ENCODE assay signal across 51 mouse cellular contexts in genomic region chr10:127901751-127902150, GRCm38 (mm10). TPM values are rescaled to one million over a fixed set of nuclear protein-coding genes. Genes with fewer than 3 reads are reported as not detected.
"Had no signal": no experiment of that assay in that cellular context is flagged by ENCODE, and none has a peak within 500 bp of the region (broad histone marks: within the 10 kb centered on the region; RNA-seq: fewer than 3 reads in every experiment).

No protein-coding gene starts in this region.

- H3K9me3 ChIP-seq: heart, embryonic 10.5 days; heart, embryonic 12.5 days; heart, embryonic 13.5 days; heart, embryonic 15.5 days; hindbrain, embryonic 10.5 days; hindbrain, embryonic 12.5 days; hindbrain, embryonic 13.5 days; hindbrain, embryonic 15.5 days; intestine, embryonic 15.5 days; kidney, embryonic 15.5 days had no signal

- H3K4me3 ChIP-seq: heart, adult 2 months; heart, embryonic 10.5 days; heart, embryonic 12.5 days; heart, embryonic 13.5 days; heart, embryonic 15.5 days; hindbrain, embryonic 10.5 days; hindbrain, embryonic 12.5 days; hindbrain, embryonic 13.5 days; hindbrain, embryonic 15.5 days; intestine, embryonic 15.5 days; kidney, embryonic 15.5 days; layer of hippocampus, adult 2 months had no signal

- H3K27me3 ChIP-seq: heart, embryonic 12.5 days; heart, embryonic 13.5 days; heart, embryonic 15.5 days; hindbrain, embryonic 12.5 days; hindbrain, embryonic 13.5 days; hindbrain, embryonic 15.5 days; intestine, embryonic 15.5 days; kidney, embryonic 15.5 days had no signal

- ATAC-seq: hindbrain, embryonic 16.5 days; hindbrain, postnatal 0 days; inflammation-experienced regulatory T-cells, adult 6 months; intestine, embryonic 15.5 days; intestine, embryonic 16.5 days; intestine, postnatal 0 days had no signal

- H3K4me1 ChIP-seq: hindbrain, embryonic 10.5 days; hindbrain, embryonic 15.5 days had no signal

- DNase-seq: heart, adult 18-20 months; heart, adult 2 months; heart, postnatal 10 days; heart, postnatal 14 days; heart, postnatal 36 days; heart, postnatal 4 days; kidney, adult 11 months; kidney, adult 18-20 months; kidney, adult 2 months; kidney, adult 8-10 months; kidney, adult 9 months; kidney, postnatal 10 days; kidney, postnatal 14 days; kidney, postnatal 25 days; kidney, postnatal 36 days; kidney, postnatal 4 days; layer of hippocampus, adult 9-11 months had no signal

- H3K36me3 ChIP-seq: heart, embryonic 10.5 days; heart, embryonic 12.5 days; heart, embryonic 13.5 days; heart, embryonic 15.5 days; hindbrain, embryonic 10.5 days; hindbrain, embryonic 12.5 days; hindbrain, embryonic 13.5 days; hindbrain, embryonic 15.5 days; intestine, embryonic 15.5 days; kidney, embryonic 15.5 days had no signal

- H3K27ac ChIP-seq: heart, adult 2 months; heart, embryonic 10.5 days; heart, embryonic 13.5 days; heart, embryonic 15.5 days; hindbrain, embryonic 10.5 days; hindbrain, embryonic 12.5 days; hindbrain, embryonic 13.5 days; hindbrain, embryonic 14.5 days; hindbrain, embryonic 15.5 days; hindbrain, postnatal 0 days; intestine, embryonic 15.5 days; kidney, embryonic 15.5 days; kidney, postnatal 0 days; layer of hippocampus, adult 2 months had no signal

- H3K4me2 ChIP-seq: heart, embryonic 11.5 days; heart, embryonic 12.5 days; heart, embryonic 13.5 days; heart, embryonic 15.5 days; hindbrain, embryonic 12.5 days; hindbrain, embryonic 13.5 days; hindbrain, embryonic 14.5 days; hindbrain, embryonic 15.5 days; intestine, embryonic 15.5 days; kidney, embryonic 15.5 days had no signal

- H3K9ac ChIP-seq: heart, embryonic 12.5 days; heart, embryonic 13.5 days; heart, embryonic 15.5 days; hindbrain, embryonic 12.5 days; hindbrain, embryonic 13.5 days; hindbrain, embryonic 14.5 days; hindbrain, embryonic 15.5 days; intestine, embryonic 15.5 days; kidney, embryonic 15.5 days had no signal

RNA-seq across cellular contexts. Expression of gene Sdr9c7, which starts 3.4 kb away (rescaled TPM):
- total RNA-seq: heart, adult 18-20 months; heart, adult 2 months; heart, adult 8-10 months; heart, postnatal 10 days; heart, postnatal 25 days; heart, postnatal 36 days; heart, postnatal 4 days; hematopoietic stem cell, adult 5-6 weeks; hindbrain, postnatal 0 days; layer of hippocampus, adult 18-20 months; layer of hippocampus, adult 8-10 months; layer of hippocampus, postnatal 10 days had no signal
- polyA plus RNA-seq: heart, adult 2 months; heart, embryonic 10.5 days; heart, embryonic 11.5 days; heart, embryonic 12.5 days; heart, embryonic 13.5 days; heart, embryonic 14.5 days; heart, embryonic 15.5 days; heart, embryonic 16.5 days; heart, postnatal 0 days; hindbrain, embryonic 10.5 days; hindbrain, embryonic 11.5 days; hindbrain, embryonic 12.5 days; hindbrain, embryonic 13.5 days; hindbrain, embryonic 14.5 days; hindbrain, embryonic 15.5 days; hindbrain, embryonic 16.5 days; hindbrain, postnatal 0 days; inflammation-experienced regulatory T-cells, adult 6 months; intestine, embryonic 14.5 days; kidney, embryonic 14.5 days; kidney, embryonic 16.5 days; kidney, postnatal 0 days had no signal

RNA-seq across cellular contexts. Expression of gene Rdh7, which starts 13.1 kb away (rescaled TPM):
- total RNA-seq: heart, adult 18-20 months; heart, adult 2 months; heart, postnatal 10 days; heart, postnatal 14 days; heart, postnatal 25 days; heart, postnatal 36 days; heart, postnatal 4 days; hematopoietic stem cell, adult 5-6 weeks; hindbrain, postnatal 0 days; layer of hippocampus, adult 18-20 months; layer of hippocampus, adult 2 months; layer of hippocampus, adult 8-10 months; layer of hippocampus, postnatal 10 days; layer of hippocampus, postnatal 14 days had no signal
- polyA plus RNA-seq: heart, adult 2 months; heart, embryonic 10.5 days; heart, embryonic 11.5 days; heart, embryonic 12.5 days; heart, embryonic 13.5 days; heart, embryonic 14.5 days; heart, embryonic 15.5 days; heart, embryonic 16.5 days; heart, postnatal 0 days; hindbrain, embryonic 10.5 days; hindbrain, embryonic 11.5 days; hindbrain, embryonic 12.5 days; hindbrain, embryonic 13.5 days; hindbrain, embryonic 14.5 days; hindbrain, embryonic 15.5 days; hindbrain, embryonic 16.5 days; hindbrain, postnatal 0 days; inflammation-experienced regulatory T-cells, adult 6 months; kidney, embryonic 14.5 days; kidney, embryonic 15.5 days; kidney, embryonic 16.5 days had no signal

RNA-seq across cellular contexts. Expression of gene Rdh16f2, which starts 35.5 kb away (rescaled TPM):
- total RNA-seq: heart, adult 18-20 months; heart, adult 2 months; heart, adult 8-10 months; heart, postnatal 10 days; heart, postnatal 14 days; heart, postnatal 25 days; heart, postnatal 36 days; heart, postnatal 4 days; hematopoietic stem cell, adult 5-6 weeks; hindbrain, postnatal 0 days; layer of hippocampus, adult 18-20 months; layer of hippocampus, adult 2 months; layer of hippocampus, adult 8-10 months; layer of hippocampus, postnatal 10 days; layer of hippocampus, postnatal 14 days had no signal
- polyA plus RNA-seq: heart, adult 2 months; heart, embryonic 10.5 days; heart, embryonic 11.5 days; heart, embryonic 12.5 days; heart, embryonic 13.5 days; heart, embryonic 14.5 days; heart, embryonic 15.5 days; heart, embryonic 16.5 days; heart, postnatal 0 days; hindbrain, embryonic 10.5 days; hindbrain, embryonic 11.5 days; hindbrain, embryonic 12.5 days; hindbrain, embryonic 13.5 days; hindbrain, embryonic 14.5 days; hindbrain, embryonic 15.5 days; hindbrain, embryonic 16.5 days; hindbrain, postnatal 0 days; inflammation-experienced regulatory T-cells, adult 6 months; kidney, embryonic 14.5 days had no signal

RNA-seq across cellular contexts. Expression of gene Rdh19, which starts 52.0 kb away (rescaled TPM):
- total RNA-seq: heart, adult 18-20 months; heart, adult 2 months; heart, adult 8-10 months; heart, postnatal 10 days; heart, postnatal 14 days; heart, postnatal 25 days; heart, postnatal 36 days; heart, postnatal 4 days; hematopoietic stem cell, adult 5-6 weeks; hindbrain, postnatal 0 days; layer of hippocampus, adult 18-20 months; layer of hippocampus, adult 2 months; layer of hippocampus, adult 8-10 months; layer of hippocampus, postnatal 10 days; layer of hippocampus, postnatal 14 days had no signal
- polyA plus RNA-seq: heart, adult 2 months; heart, embryonic 10.5 days; heart, embryonic 11.5 days; heart, embryonic 12.5 days; heart, embryonic 13.5 days; heart, embryonic 14.5 days; heart, embryonic 15.5 days; heart, embryonic 16.5 days; heart, postnatal 0 days; hindbrain, embryonic 10.5 days; hindbrain, embryonic 11.5 days; hindbrain, embryonic 12.5 days; hindbrain, embryonic 13.5 days; hindbrain, embryonic 14.5 days; hindbrain, embryonic 15.5 days; hindbrain, embryonic 16.5 days; hindbrain, postnatal 0 days; inflammation-experienced regulatory T-cells, adult 6 months; intestine, embryonic 14.5 days; intestine, embryonic 15.5 days; intestine, embryonic 16.5 days; intestine, postnatal 0 days; kidney, embryonic 14.5 days; large intestine, adult 2 months had no signal
